Mouse (Mus musculus) gastrocnemius, adult 18-20 months (tissue): Measurements from ENCODE around the gene Dnmt3l. TPM values are rescaled to one million over a fixed set of nuclear protein-coding genes. Genes with fewer than 3 reads are reported as not detected.
"Not testable (repeated sequence)": the region's sequence is repeated elsewhere in the genome, so short reads cannot be mapped to it uniquely, and the experiment has no call there.

Experiments used
- DNase-seq: peaks from one replicate; pipeline ENCODE4 v3.0.0; 2021; ENCODE audit warnings: low spot score
- long read RNA-seq, 2 experiments: library from polyadenylated mRNA; stranded (forward); transcript quantifications; one replicate each; pipeline ENCODE4 v2.0.0; 2021
- total RNA-seq, 2 experiments: library from RNA; stranded (reverse); gene quantifications; 2 replicates each; pipeline ENCODE4 v1.2.3; 2021

Gene Dnmt3l
- not detected for total RNA-seq
- long read RNA-seq, experiment 1: 0 reads
- long read RNA-seq, experiment 2: 0 reads

DNA sequence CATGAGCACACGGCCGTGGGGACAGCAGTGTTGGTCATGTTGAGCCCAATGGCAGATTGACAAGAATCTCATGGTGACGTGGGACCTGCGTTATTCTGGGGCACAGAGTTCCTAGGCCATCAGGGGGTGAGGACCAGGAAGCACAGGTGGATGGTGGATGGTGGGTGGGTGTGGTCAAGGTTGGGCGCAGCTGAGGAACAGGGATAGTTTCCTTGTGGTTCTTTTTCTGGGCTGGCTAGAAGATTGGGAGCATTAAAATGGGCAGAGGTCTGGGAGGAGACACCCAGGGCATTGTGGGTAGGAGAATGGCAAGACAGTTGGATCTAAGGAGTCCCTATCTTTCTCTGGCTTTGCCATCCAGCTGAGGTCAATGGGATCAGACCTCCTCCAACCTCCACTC lies at the start of gene Dnmt3l:
TSS of gene Dnmt3l (plus strand) at position 301 of the 400 bp plus-strand sequence.
- DNase-seq: no peak

- DNase-seq: no peak
Measured at GRCm38 (mm10) chr10:77995639-77996038, 46.1 kb upstream of the Dnmt3l start.

DNA sequence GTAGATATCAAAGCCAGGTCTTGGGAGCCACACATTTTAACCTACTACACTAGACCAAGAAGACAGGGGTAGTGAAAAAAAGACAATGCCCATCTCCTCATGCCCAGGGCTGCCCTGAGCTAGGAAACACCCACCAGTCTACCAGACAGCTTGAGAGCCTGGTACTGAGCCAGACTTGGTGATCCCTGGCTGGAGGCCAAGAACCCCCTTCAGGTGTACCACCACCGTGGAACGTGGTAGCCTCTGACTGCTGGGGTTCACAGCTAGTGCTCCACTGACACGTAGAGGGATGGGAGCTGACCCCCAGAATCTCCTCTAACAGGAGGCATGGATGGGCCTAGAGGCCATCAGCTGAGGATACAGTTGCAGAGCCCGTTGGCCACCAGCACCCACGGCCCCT lies 41.5 kb upstream of the Dnmt3l start:
- no peak for DNase-seq

GRCm38 (mm10) chr10:78001796-78002195 lies 40.0 kb upstream of the Dnmt3l start:
- DNase-seq: peak; percentile 43

GRCm38 (mm10) chr10:78002316-78002715 lies 39.4 kb upstream of the Dnmt3l start:
- no peak for DNase-seq

GRCm38 (mm10) chr10:78004479-78005100 lies 37.2 kb upstream of the Dnmt3l start:
- no peak for DNase-seq

- no peak for DNase-seq
Measured at GRCm38 (mm10) chr10:78005791-78006438, 35.8 kb upstream of the Dnmt3l start.

- no peak for DNase-seq
Measured at GRCm38 (mm10) chr10:78007203-78007602, 34.5 kb upstream of the Dnmt3l start.

- DNase-seq: no peak
Measured at GRCm38 (mm10) chr10:78008169-78008568, 33.6 kb upstream of the Dnmt3l start.

- DNase-seq: peak; percentile 94
Measured at GRCm38 (mm10) chr10:78009184-78009944, 32.4 kb upstream of the Dnmt3l start.

DNA sequence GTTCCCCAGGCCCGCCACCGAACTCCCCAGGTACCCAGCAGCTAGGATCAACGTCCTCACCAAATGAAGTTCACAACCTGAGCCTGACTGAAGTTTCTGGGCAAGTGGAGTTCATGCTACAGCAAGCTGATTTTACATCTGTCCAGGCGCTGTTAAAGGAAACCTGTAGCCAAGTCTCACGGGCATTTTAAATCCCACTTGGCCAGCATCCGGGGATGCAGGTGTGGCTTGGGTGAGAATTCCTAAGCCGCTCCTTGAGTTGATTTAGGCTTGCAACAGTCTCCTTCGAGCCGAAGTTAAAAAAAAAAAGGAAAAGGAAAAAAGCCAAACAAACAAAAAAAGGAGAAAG lies 31.8 kb upstream of the Dnmt3l start, which contains the start of gene Pfkl:
TSS of gene Pfkl (minus strand) at position 139 of the 349 bp plus-strand sequence.
- DNase-seq: no peak

DNA sequence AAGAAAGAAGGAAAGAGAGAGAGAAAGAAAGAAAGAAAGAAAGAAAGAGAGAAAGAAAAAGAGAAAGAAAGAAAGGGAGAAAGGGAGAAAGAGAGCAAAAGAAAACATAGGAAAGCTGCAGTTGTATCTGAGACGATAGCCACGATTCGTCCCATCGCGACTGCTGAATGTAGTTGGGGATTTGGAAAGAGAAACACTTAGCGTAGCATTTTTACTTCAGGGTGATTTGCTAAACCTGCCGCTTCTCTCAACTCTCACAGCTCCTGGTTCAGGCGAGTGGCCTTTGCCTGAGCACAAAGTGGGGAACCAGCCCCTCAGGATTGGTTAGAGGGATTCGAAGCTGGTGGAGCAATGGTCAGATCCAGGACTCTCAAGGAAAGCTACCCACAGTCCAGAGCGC lies 31.4 kb upstream of the Dnmt3l start:
- DNase-seq: no peak

GRCm38 (mm10) chr10:78011116-78011515 lies 30.6 kb upstream of the Dnmt3l start:
- DNase-seq: not testable (repeated sequence)

GRCm38 (mm10) chr10:78012661-78013495 lies 28.9 kb upstream of the Dnmt3l start:
- no peak for DNase-seq

GRCm38 (mm10) chr10:78015489-78015888 lies 26.3 kb upstream of the Dnmt3l start:
- DNase-seq: no peak

DNA sequence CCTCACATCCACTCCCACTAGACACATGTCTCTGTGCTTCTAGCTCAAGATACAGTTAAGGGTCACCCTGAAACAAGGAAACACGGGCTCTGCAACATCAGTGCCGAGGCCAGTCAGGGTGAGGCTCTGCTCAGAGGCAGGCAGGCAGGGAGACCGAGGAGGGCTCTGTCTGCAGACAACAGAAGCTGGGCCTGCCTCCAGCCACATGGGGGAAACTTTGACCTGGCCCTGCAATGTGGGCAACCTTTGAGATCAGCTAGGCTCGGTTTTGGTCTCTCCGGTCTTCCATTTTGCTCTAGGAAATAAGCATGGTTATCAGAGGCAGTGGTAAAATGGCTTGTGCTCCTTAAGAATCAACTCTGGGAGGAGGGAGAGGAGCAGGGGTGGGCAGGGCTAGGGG lies 25.4 kb upstream of the Dnmt3l start:
- DNase-seq: no peak

GRCm38 (mm10) chr10:78018797-78019203 lies 22.9 kb upstream of the Dnmt3l start:
- peak; percentile 68 for DNase-seq

- DNase-seq: no peak
Measured at GRCm38 (mm10) chr10:78019291-78019690, 22.5 kb upstream of the Dnmt3l start.

- DNase-seq: not testable (repeated sequence)
Measured at GRCm38 (mm10) chr10:78019984-78020383, 21.8 kb upstream of the Dnmt3l start.

DNA sequence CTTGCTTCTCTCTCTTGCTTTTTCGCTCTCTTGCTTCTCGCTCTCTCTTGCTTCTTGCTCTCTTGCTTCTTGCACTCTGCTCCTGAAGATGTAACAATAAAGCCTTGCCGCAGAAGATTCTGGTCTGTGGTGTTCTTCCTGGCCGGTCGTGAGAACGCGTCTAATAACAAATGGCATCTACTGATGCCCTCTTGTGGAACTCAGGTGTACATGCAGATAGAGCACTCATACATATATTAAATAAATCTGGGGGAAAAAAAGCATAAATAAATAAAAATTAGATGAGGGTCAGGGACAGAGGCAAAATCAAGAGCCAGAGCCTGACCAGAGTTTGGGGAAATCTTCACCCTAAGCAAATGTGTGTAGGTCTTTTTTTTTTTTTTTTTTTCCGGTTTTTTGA lies 16.3 kb upstream of the Dnmt3l start:
- not testable (repeated sequence) for DNase-seq

GRCm38 (mm10) chr10:78028129-78028528 lies 13.6 kb upstream of the Dnmt3l start:
- DNase-seq: peak; percentile 65

- no peak for DNase-seq
Measured at GRCm38 (mm10) chr10:78029080-78029479, 12.7 kb upstream of the Dnmt3l start.
